Mouse (Mus musculus) ovary, postnatal 36 days (tissue): ENCODE data around the gene Mrnip.
"Not testable (repeated sequence)": the region's sequence is repeated elsewhere in the genome, so short reads cannot be mapped to it uniquely, and the experiment has no call there.

Experiments
- DNase-seq: peaks from one replicate; pipeline ENCODE4 v3.0.0; 2022; ENCODE audit warnings: low spot score, mixed read lengths

Gene Mrnip

GRCm38 (mm10) chr11:50174111-50174729 is at the start of gene Mrnip:
TSS of gene Mrnip (plus strand) at chr11:50174444.
- not testable (repeated sequence) for DNase-seq

- no peak for DNase-seq
Measured at GRCm38 (mm10) chr11:50127781-50128180, 46.5 kb upstream of the Mrnip start.

- peak; percentile 90 for DNase-seq
Measured at GRCm38 (mm10) chr11:50130811-50131766, 43.2 kb upstream of the Mrnip start, which contains the start of gene Tbc1d9b. TSS of gene Tbc1d9b (plus strand) at chr11:50131396.

GRCm38 (mm10) chr11:50131801-50132201 is 42.4 kb upstream of the Mrnip start:
- DNase-seq, result no peak

GRCm38 (mm10) chr11:50132265-50132664 is 42.0 kb upstream of the Mrnip start:
- DNase-seq, result no peak

GRCm38 (mm10) chr11:50134136-50134859 is 39.9 kb upstream of the Mrnip start:
- no peak for DNase-seq

- DNase-seq, result no peak
Measured at GRCm38 (mm10) chr11:50138206-50138822, 35.9 kb upstream of the Mrnip start.

GRCm38 (mm10) chr11:50139571-50139970 is 34.7 kb upstream of the Mrnip start:
- no peak for DNase-seq

- no peak for DNase-seq
Measured at GRCm38 (mm10) chr11:50145529-50145928, 28.7 kb upstream of the Mrnip start.

- no peak for DNase-seq
Measured at GRCm38 (mm10) chr11:50146121-50146520, 28.1 kb upstream of the Mrnip start.

GRCm38 (mm10) chr11:50147267-50147957 is 26.8 kb upstream of the Mrnip start:
- peak; percentile 56 for DNase-seq

GRCm38 (mm10) chr11:50147958-50148476 is 26.2 kb upstream of the Mrnip start:
- DNase-seq, result no peak

- DNase-seq, result no peak
Measured at GRCm38 (mm10) chr11:50149200-50149599, 25.0 kb upstream of the Mrnip start.

GRCm38 (mm10) chr11:50149603-50150150 is 24.6 kb upstream of the Mrnip start:
- DNase-seq, result no peak

GRCm38 (mm10) chr11:50151374-50151773 is 22.9 kb upstream of the Mrnip start:
- DNase-seq, result no peak

- DNase-seq, result no peak
Measured at GRCm38 (mm10) chr11:50154166-50154565, 20.1 kb upstream of the Mrnip start.

GRCm38 (mm10) chr11:50154777-50155520 is 19.3 kb upstream of the Mrnip start:
- DNase-seq, result no peak

GRCm38 (mm10) chr11:50155785-50156184 is 18.5 kb upstream of the Mrnip start:
- DNase-seq, result no peak

- no peak for DNase-seq
Measured at GRCm38 (mm10) chr11:50156725-50157258, 17.5 kb upstream of the Mrnip start.

GRCm38 (mm10) chr11:50158346-50158745 is 15.9 kb upstream of the Mrnip start:
- no peak for DNase-seq
